Mouse (Mus musculus) frontal cortex, adult (tissue): ENCODE measurements around the gene Gm20479.

Source experiments
- ATAC-seq: cut with Nextera tagmentation; 2 replicates; pipeline ENCODE4 v1.9.2; 2017; ENCODE audit warnings: mild to moderate bottlenecking, moderate library complexity, mixed read lengths; ENCODE audit not compliant: low TSS enrichment

Gm20479 gene

GRCm38 (mm10) chr7:27314393-27314792 is 42.8 kb downstream of the Gm20479 start:
- no peak for ATAC-seq

DNA sequence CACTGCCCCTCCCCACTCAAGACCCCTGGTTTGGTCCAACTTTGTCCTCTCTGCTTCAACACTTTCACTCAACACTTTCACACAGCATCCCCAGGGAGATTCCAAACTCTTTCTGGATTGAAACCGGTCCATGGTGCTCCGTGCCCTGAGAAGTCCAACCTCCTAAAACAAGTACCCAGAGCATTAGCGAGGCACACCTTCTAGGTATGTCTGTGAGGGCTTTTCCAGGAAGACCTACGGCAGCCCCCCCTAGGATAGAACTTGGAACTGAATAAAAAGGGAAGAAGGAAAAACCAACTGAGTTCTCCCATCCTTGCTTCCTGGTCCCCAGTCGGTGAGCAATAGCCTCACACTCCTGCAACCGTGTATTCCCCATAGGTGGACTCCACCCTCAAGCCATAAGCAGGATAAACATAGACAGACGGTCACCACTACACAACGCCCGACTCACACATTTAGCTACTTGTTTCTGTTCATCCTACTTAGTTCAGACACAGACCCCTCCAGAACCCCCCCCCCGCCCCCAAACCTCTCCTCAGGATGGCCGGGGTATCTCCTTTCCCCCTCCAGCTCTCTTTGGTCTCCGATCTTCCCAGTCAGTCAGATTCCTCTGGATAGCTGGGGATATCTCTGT is 45.5 kb downstream of the Gm20479 start:
- ATAC-seq = no peak

GRCm38 (mm10) chr7:27310996-27311535 is 46.2 kb downstream of the Gm20479 start:
- ATAC-seq = no peak

DNA sequence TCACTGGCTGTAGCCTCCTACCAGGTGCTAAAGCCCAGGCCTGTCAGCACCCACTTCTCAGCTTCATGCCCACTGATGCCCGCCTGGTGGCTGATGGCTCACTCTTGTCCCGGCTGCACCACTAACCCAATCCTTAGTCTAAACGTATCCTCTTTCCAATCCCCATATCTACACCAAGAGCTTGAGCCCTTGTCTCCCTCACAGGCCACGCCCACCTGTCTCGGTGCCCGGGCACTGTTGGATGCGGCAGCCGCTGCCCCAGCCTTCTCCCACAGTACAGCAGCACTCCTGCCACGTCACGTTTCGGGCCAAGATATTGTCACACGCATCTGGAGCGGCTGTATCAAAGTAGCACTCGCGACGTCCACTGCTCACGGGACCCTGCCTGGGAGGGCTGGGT is 46.9 kb downstream of the Gm20479 start:
- ATAC-seq = no peak; the same call in 1 of the 2 replicates

DNA sequence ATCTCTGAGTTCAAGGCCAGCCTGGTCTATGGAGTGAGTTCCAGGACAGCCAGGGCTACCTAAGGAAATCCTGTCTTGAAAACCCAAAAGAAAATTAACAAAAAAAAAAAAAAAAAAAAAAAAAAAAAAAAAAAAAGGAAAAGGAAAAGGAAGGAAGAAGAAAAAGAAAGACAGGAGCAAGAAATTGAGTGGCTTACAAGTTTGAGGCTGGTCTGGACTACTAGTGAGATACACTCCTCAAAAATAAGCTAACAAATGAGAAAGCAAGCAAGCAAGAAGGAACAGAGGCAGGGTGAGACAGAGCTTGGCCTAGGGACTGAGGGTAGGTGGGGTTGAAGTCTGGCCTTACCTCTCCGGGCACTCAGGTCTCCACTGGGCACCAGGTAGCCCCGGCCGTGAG is 47.4 kb downstream of the Gm20479 start:
- ATAC-seq = no peak

DNA sequence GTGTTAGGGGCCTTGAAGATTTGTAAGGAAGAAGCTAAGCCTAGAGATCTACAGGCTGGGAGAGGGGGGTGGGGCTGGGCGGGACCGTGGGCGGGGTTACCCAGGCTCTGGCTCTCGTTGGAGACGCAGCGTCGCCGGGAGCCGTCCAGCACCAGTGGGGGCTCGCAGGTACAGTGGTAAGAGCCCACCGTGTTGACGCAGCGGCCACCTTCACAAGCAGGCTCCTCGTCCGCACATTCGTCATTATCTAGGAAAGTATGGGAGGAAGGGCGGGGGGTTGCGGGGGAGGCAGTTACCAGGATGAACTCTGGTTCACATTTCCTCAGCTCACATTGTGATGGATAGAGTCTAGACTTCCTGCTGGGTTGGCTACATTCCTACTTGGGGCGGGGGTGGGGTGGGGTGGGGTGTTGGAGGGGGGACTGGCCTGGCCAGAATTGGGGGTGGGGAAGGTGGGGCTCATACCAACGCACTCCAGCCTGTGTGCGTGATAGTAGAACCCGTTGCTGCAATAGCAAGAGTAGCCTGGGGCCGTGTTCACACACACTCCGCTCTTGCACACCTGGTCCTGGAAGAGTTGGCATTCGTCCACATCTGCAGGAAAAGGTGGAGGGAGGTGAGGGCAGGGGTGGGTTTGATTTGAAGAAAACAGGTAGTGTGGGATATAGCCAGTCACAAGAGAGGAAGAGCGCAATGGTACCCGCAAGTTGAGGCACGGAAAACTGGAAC is 48.2 kb downstream of the Gm20479 start:
- ATAC-seq = no peak

- no peak for ATAC-seq
Observed at GRCm38 (mm10) chr7:27307551-27307950, 49.7 kb downstream of the Gm20479 start.

DNA sequence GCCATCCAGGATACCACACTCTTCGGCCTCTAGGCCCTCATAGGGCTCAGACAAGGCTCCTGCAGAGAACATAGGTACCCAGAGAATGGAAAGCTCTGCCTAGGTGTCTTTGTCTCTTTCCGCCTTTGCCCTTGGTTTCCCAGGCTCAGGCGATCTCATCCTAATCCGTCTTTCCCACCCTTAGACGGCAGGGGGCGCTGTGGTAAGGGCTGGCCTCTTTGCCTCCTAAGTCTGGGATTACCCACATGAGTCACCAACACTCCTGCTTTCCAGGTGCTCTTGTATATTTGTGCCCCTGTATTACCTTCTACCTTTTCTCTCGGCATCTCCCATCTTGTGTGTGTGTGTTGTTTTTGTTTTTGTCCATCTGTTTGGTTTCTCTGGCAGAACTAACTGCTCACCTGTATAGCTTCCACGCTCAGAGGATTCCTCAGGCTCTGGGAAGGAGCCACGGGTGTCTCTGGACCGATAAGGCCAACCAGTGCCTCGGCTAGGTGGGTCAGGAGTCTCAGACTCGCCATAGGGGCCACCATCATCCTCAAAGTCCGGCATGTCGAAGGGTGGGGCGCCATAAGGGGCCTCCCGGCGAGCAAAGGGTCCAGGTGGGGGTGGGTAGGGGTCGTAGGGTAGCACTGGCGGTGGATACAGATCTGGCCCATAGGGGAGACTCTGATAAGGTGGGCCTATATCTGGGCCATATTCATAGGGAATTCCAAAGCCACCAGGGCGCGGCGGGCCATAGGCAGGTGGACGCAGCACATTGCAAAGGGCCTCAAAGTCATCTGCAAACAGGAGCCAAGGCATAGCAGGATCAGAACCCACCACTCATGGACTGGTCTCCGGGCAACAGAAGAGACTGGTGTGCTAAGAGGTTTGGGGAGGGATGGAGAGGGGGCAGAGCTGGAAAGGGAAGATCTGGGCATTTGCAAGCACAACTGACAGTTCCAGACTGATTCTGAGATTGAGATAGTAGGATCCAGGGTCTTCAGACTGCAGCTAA is 50.8 kb downstream of the Gm20479 start:
- no peak for ATAC-seq

DNA sequence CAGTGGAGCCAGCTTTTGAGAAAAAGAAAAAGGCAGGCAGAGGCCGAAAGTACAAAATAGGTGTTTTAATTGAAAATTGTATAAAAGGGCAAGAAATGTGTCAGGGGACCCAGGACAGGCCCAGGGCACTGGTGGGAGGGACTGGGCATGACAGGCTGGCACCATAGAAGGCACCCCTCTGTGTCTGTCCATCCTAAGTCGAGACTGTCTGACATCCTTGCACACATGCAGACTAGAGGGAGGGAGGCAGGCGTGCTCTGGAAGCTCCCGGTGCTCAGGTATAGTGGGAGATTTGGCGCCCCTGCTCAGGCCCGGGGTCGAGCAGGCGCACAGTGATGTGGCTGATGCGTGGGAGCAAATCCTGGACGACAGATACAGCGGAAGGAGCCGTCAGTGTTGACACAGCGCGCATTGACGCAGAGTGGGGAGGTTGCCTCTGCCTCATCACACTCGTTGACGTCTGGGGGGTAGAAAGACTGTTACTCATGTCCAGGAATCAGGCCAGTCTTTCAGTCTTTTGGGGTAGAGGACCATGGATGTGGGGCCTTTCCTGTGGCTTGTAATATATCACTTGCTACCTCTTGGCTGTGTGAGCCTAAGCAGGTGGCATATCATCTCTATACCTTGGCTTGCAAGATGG is 52.0 kb downstream of the Gm20479 start:
- ATAC-seq = no peak
